Mouse (Mus musculus) olfactory bulb, adult 2 months (tissue): ENCODE data around the gene Nrtn. TPM values are rescaled to one million over a fixed set of nuclear protein-coding genes. Genes with fewer than 3 reads are reported as not detected.

Source experiments
- H3K27ac ChIP-seq: fragments of 200-500 bp; 2 replicates; pipeline ENCODE4 v1.5.1; 2012; ENCODE audit warnings: low read depth, low read length; ENCODE audit not compliant: insufficient read depth
- H3K4me1 ChIP-seq: fragments of 200-500 bp; 2 replicates; pipeline ENCODE4 v1.6.1; 2012; ENCODE audit warnings: low read length; ENCODE audit not compliant: control insufficient read depth, insufficient read depth
- H3K4me3 ChIP-seq: fragments of 200-500 bp; 2 replicates; pipeline ENCODE4 v1.5.1; 2012; ENCODE audit warnings: mild to moderate bottlenecking, low read depth, low read length, moderate library complexity; ENCODE audit not compliant: insufficient read depth
- CTCF ChIP-seq: fragments of 200-500 bp; IDR thresholded peaks from 2 replicates; pipeline ENCODE4 v1.5.1; 2012; ENCODE audit warnings: low read depth, mild to moderate bottlenecking, low read length, moderate library complexity; ENCODE audit not compliant: insufficient read depth
- POLR2A ChIP-seq: fragments of 200-500 bp; IDR thresholded peaks from 2 replicates; pipeline ENCODE4 v1.6.1; 2012; ENCODE audit warnings: mild to moderate bottlenecking, low read depth, low read length, moderate library complexity; ENCODE audit not compliant: insufficient read depth
- WGBS: fragments of 180-500 bp; shearing (Covaris S2); methylation state at CpG from one replicate; pipeline ENCODE4 v1.1.7; 2018; 5-methylcytosine and 5-hydroxymethylcytosine counted together
- polyA plus RNA-seq: library from polyadenylated mRNA; stranded (reverse); fragments of >200 nt; gene quantifications from 2 replicates; pipeline ENCODE4 v1.2.4, GENCODE M21; 2012; ENCODE audit warnings: low replicate concordance; ENCODE audit not compliant: missing spikeins, insufficient read depth, insufficient read length

The Nrtn gene
- polyA plus RNA-seq, 1 experiment: not detected

GRCm38 (mm10) chr17:56754271-56755185 lies 2.8 kb downstream of the Nrtn start:
- no peak overlapping the region for H3K4me3 ChIP-seq
- TF ChIP-seq POLR2A: no peak
- TF ChIP-seq CTCF: no peak
- no peak overlapping the region for H3K27ac ChIP-seq
- peaks cover 14% of the 10 kb centered on the region for H3K4me1 ChIP-seq
- 21% methylated on average over 36 of the region's 36 CpGs for WGBS

GRCm38 (mm10) chr17:56753452-56753851 lies 3.9 kb downstream of the Nrtn start:
- H3K4me1 ChIP-seq: peaks cover 14% of the 10 kb centered on the region
- 19% methylated on average over 15 of the region's 15 CpGs for WGBS
- TF ChIP-seq CTCF: no peak
- no peak for TF ChIP-seq POLR2A
- H3K27ac ChIP-seq: no peak overlapping the region
- no peak overlapping the region for H3K4me3 ChIP-seq

GRCm38 (mm10) chr17:56751404-56752072 lies 5.8 kb downstream of the Nrtn start:
- no peaks in the 10 kb centered on the region for H3K4me1 ChIP-seq
- H3K4me3 ChIP-seq: peak overlapping the region; percentile 40
- no peak overlapping the region for H3K27ac ChIP-seq
- TF ChIP-seq CTCF: no peak
- TF ChIP-seq POLR2A: no peak
- WGBS: 26% methylated on average over 71 of the region's 71 CpGs

DNA sequence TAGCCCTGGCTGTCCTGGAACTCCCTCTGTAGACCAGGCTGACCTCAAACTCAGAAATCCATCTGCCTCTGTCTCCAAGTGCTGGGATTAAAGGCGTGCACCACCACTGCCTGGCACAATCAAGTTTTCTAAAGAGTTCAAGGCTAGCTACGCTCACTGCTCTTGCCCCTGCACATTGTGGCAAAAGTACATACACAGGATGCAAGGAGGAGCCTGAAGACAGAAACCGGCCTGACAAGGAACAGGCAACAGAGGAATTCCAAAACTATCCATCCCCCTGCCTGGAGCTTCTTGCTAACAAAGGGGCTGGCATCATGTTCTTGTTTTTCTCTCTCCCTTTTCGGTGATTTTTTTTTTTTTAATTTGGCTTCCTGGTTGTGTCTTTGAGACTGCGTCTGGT lies 13.2 kb downstream of the Nrtn start:
- Histone ChIP-seq H3K4me3 (no peak overlapping the region), H3K27ac (no peak overlapping the region), H3K4me1 (no peaks in the 10 kb centered on the region)
- TF ChIP-seq POLR2A (no peak), CTCF (no peak)
- 57% methylated on average over 5 of the region's 5 CpGs for WGBS

- WGBS: 89% methylated on average over 17 of the region's 17 CpGs
- no peaks in the 10 kb centered on the region for H3K4me1 ChIP-seq
- no peak overlapping the region for H3K27ac ChIP-seq
- H3K4me3 ChIP-seq: no peak overlapping the region
- TF ChIP-seq POLR2A (no peak), CTCF (no peak)
Measured at GRCm38 (mm10) chr17:56740788-56741160, 16.6 kb downstream of the Nrtn start.

- Histone ChIP-seq H3K4me1 (no peaks in the 10 kb centered on the region), H3K27ac (no peak overlapping the region), H3K4me3 (no peak overlapping the region)
- TF ChIP-seq CTCF (no peak), POLR2A (no peak)
- 81% methylated on average over 17 of the region's 17 CpGs for WGBS
Measured at GRCm38 (mm10) chr17:56740118-56740787, 17.1 kb downstream of the Nrtn start.

- TF ChIP-seq POLR2A (no peak), CTCF (no peak)
- Histone ChIP-seq H3K4me1 (no peaks in the 10 kb centered on the region), H3K4me3 (no peak overlapping the region), H3K27ac (no peak overlapping the region)
- WGBS: 84% methylated on average over 10 of the region's 10 CpGs
Measured at GRCm38 (mm10) chr17:56738221-56738620, 19.1 kb downstream of the Nrtn start.

DNA sequence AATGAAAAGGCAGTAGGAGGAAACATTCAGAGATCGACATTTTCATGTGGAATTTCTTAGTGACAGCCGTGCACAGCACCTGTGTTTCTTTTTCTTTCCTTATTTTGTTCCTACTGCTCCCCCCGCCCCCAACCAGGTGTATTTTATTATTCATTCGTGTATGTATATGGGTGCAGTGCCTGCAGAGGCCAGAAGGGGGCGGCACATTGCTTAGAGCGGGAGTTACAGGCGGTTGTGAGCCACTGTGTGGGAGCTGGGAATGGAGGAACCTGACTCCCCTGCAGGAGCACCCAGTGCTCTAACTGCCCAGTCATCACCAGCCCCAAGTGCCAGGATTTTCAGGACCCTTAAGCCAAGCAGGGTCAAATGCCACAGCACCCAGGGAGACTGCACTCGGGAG lies 20.8 kb downstream of the Nrtn start:
- H3K4me1 ChIP-seq: no peaks in the 10 kb centered on the region
- no peak overlapping the region for H3K4me3 ChIP-seq
- WGBS: 45% methylated on average over 8 of the region's 8 CpGs
- no peak overlapping the region for H3K27ac ChIP-seq
- TF ChIP-seq CTCF: no peak
- no peak for TF ChIP-seq POLR2A

GRCm38 (mm10) chr17:56729656-56730055 lies 27.7 kb downstream of the Nrtn start:
- TF ChIP-seq POLR2A: no peak
- 21% methylated on average over 2 of the region's 2 CpGs for WGBS
- Histone ChIP-seq H3K4me1 (peaks cover 27% of the 10 kb centered on the region), H3K4me3 (no peak overlapping the region), H3K27ac (no peak overlapping the region)
